Mouse (Mus musculus): ENCODE measurements at regions not wholly inside any gene's neighbourhood (a gene's known extent, or its start where the extent isn't known, plus 50 kb on each side); places are given as distances from the start of the nearest gene placed in this dataset.

- no peak for DNase-seq (ENCODE audit: low spot score in 2 of 2)
Measured at GRCm38 (mm10) chr12:39342327-39342726, 563.1 kb downstream of the Etv1 start.

DNA sequence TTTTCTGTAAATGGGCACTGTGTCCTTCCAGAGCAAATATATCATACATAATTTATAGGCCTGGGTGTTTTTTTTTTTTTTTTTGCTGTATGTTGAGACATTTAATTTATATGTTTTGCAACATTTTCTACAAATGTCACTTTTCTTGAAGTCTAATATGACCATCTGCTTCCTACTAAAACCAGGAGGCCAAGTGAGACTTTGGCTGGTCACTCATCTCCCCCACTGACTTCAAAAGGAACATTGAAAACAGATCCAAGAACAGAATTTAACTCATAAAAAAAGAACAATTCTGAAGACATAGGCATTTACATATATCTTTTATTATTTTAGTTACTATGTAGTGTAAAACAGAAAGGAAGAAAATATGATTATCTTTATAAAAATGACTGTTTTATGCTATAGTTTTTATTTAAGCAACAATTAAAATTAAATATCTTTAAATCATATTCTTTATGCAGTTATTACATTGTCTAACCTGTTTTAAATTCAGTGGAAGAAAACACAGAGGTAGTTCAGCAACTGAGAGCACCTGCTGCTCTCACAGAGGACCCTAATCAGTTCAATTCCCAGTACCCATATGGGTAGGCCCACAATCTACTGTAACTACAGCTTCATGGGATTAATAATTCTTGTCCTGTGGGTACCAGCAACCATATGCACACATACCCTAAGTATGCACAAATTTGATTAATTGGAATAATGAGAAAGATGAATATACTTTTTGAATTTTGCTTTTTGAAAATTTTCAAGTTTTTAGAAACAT, 592.5 kb downstream of the Etv1 start:
- DNase-seq (ENCODE audit: low spot score in 2 of 2) = no peak

GRCm38 (mm10) chr12:39373721-39374120, 594.5 kb downstream of the Etv1 start:
- DNase-seq (ENCODE audit: low spot score in 2 of 2) = no peak

Measured in urinary bladder, postnatal 36 days (tissue).